Comparison of ENCODE assay signal across 8 mouse cellular contexts in genomic region chr9:15306398-15307119, GRCm38 (mm10). TPM values are rescaled to one million over a fixed set of nuclear protein-coding genes. Genes with fewer than 3 reads are reported as not detected.
DNase-seq lines count a peak whose midpoint lies in the region; ATAC-seq and TF ChIP-seq lines count a peak whose summit lies in the region.

TSS of gene 4931406C07Rik (minus strand) at chr9:15306448.

- peak; percentile 74 for ATAC-seq in kidney, embryonic 16.5 days (ENCODE audit: low FRiP score, low TSS enrichment)
- peak; percentile 66 for ATAC-seq in heart, postnatal 0 days (ENCODE audit: insufficient read depth, low read depth)
- ATAC-seq in limb, embryonic 12.5 days (ENCODE audit: insufficient number of reproducible peaks, insufficient read depth, low FRiP score, low TSS enrichment, low read depth) = peak; percentile 84

- TF ChIP-seq EP300 in ES-Bruce4 (IDR thresholded peaks at IDR 0.05; ENCODE audit: insufficient read depth, low read depth, low read length) = no peak
- no peak; the same call in 1 of the 2 replicates for TF ChIP-seq EP300 in heart, postnatal 0 days (IDR thresholded peaks at IDR 0.05; ENCODE audit: low read depth)

- peaks cover 22% of the 10 kb centered on the region for H3K36me3 ChIP-seq in kidney, embryonic 16.5 days (ENCODE audit: insufficient read depth, low read length)
- H3K36me3 ChIP-seq in ES-Bruce4 (ENCODE audit: control insufficient read depth, insufficient read depth, low read length, poor library complexity, severe bottlenecking) = peaks cover 46% of the 10 kb centered on the region
- H3K36me3 ChIP-seq in heart, postnatal 0 days (replicated peaks; ENCODE audit: control insufficient read depth, insufficient read depth, low read length) = peaks cover 31% of the 10 kb centered on the region
- peaks cover 41% of the 10 kb centered on the region for H3K36me3 ChIP-seq in limb, embryonic 12.5 days

- peak within 1 kb of the TSS; percentile 93 for H3K27ac ChIP-seq in kidney, embryonic 16.5 days (ENCODE audit: low read length)
- H3K27ac ChIP-seq in ES-Bruce4 (ENCODE audit: insufficient read depth, low read length) = peak within 1 kb of the TSS; percentile 73
- peak within 1 kb of the TSS; percentile 84 for H3K27ac ChIP-seq in cortical plate, adult 2 months (ENCODE audit: insufficient read depth, low read length)
- H3K27ac ChIP-seq in heart, postnatal 0 days (ENCODE audit: low read depth) = peak within 1 kb of the TSS; percentile 93
- H3K27ac ChIP-seq in limb, embryonic 12.5 days = peak within 1 kb of the TSS; percentile 97

- H3K4me2 ChIP-seq in kidney, embryonic 16.5 days (replicated peaks; ENCODE audit: low read depth, low read length) = peak within 1 kb of the TSS; percentile 69
- peak within 1 kb of the TSS; percentile 77 for H3K4me2 ChIP-seq in heart, postnatal 0 days (ENCODE audit: low read depth, low read length)
- peak within 1 kb of the TSS; percentile 73 for H3K4me2 ChIP-seq in limb, embryonic 12.5 days

- DNase-seq in kidney, adult 9 months = no peak
- DNase-seq in heart, postnatal 0 days (ENCODE audit: low spot score) = peak; percentile 33
- DNase-seq in retina, postnatal 1 day = peak; percentile 17
- no peak for DNase-seq in spleen, postnatal 14 days (ENCODE audit: low spot score in 2 of 2)

- TF ChIP-seq POLR2A in ES-Bruce4 (IDR thresholded peaks at IDR 0.05; ENCODE audit: insufficient read depth, low read length) = no peak
- TF ChIP-seq POLR2A in cortical plate, adult 2 months (IDR thresholded peaks at IDR 0.05; ENCODE audit: extremely low read depth, insufficient read depth, low read length) = no peak

- TF ChIP-seq CTCF in ES-Bruce4 (IDR thresholded peaks at IDR 0.05; ENCODE audit: low read depth, low read length) = no peak
- TF ChIP-seq CTCF in cortical plate, adult 2 months (IDR thresholded peaks at IDR 0.05; ENCODE audit: extremely low read depth, insufficient read depth, low read length) = no peak
- TF ChIP-seq CTCF in heart, postnatal 0 days (IDR thresholded peaks at IDR 0.05; ENCODE audit: low read depth) = no peak

- peaks cover 30% of the 10 kb centered on the region for H3K4me1 ChIP-seq in kidney, embryonic 16.5 days (ENCODE audit: insufficient read depth, low read length)
- H3K4me1 ChIP-seq in ES-Bruce4 (ENCODE audit: control insufficient read depth, insufficient read depth, low read length) = no peaks in the 10 kb centered on the region
- peaks cover 3% of the 10 kb centered on the region; the same call in 1 of the 2 replicates for H3K4me1 ChIP-seq in cortical plate, adult 2 months (ENCODE audit: control insufficient read depth, insufficient read depth, low read length)
- peaks cover 36% of the 10 kb centered on the region for H3K4me1 ChIP-seq in heart, postnatal 0 days (ENCODE audit: control insufficient read depth, insufficient read depth)
- peaks cover 26% of the 10 kb centered on the region for H3K4me1 ChIP-seq in limb, embryonic 12.5 days (replicated peaks)

- H3K9me3 ChIP-seq in kidney, embryonic 16.5 days (ENCODE audit: low read length) = no peaks in the 10 kb centered on the region
- H3K9me3 ChIP-seq in ES-Bruce4 (replicated peaks; ENCODE audit: control insufficient read depth, insufficient read depth, low read length, poor library complexity, severe bottlenecking) = no peaks in the 10 kb centered on the region
- no peaks in the 10 kb centered on the region for H3K9me3 ChIP-seq in heart, postnatal 0 days (replicated peaks; ENCODE audit: control insufficient read depth, low read length)
- no peaks in the 10 kb centered on the region for H3K9me3 ChIP-seq in limb, embryonic 12.5 days

- under 1% methylated on average over 35 of the region's 35 CpGs for WGBS in kidney, embryonic 16.5 days
- under 1% methylated on average over 35 of the region's 35 CpGs for WGBS in heart, postnatal 0 days
- under 1% methylated on average over 35 of the region's 35 CpGs for WGBS in limb, embryonic 12.5 days

- peak within 1 kb of the TSS; percentile 99 for H3K9ac ChIP-seq in kidney, embryonic 16.5 days (replicated peaks; ENCODE audit: low read length)
- H3K9ac ChIP-seq in ES-Bruce4 (ENCODE audit: low read depth, poor library complexity, severe bottlenecking) = peak within 1 kb of the TSS; percentile 92
- H3K9ac ChIP-seq in heart, postnatal 0 days (replicated peaks; ENCODE audit: low read depth, low read length) = peak within 1 kb of the TSS; percentile 93
- peak within 1 kb of the TSS; percentile 96 for H3K9ac ChIP-seq in limb, embryonic 12.5 days (replicated peaks)

- peak within 1 kb of the TSS; percentile 97 for H3K4me3 ChIP-seq in kidney, embryonic 16.5 days (ENCODE audit: low read length)
- H3K4me3 ChIP-seq in ES-Bruce4 (ENCODE audit: low read depth, low read length) = peak within 1 kb of the TSS; percentile 96
- H3K4me3 ChIP-seq in cortical plate, adult 2 months (ENCODE audit: insufficient read depth, low read length) = peak within 1 kb of the TSS; percentile 82
- peak within 1 kb of the TSS; percentile 85 for H3K4me3 ChIP-seq in heart, postnatal 0 days (ENCODE audit: low read depth, low read length)
- H3K4me3 ChIP-seq in limb, embryonic 12.5 days (replicated peaks) = peak within 1 kb of the TSS; percentile 80

- no peaks in the 10 kb centered on the region for H3K27me3 ChIP-seq in kidney, embryonic 16.5 days (ENCODE audit: insufficient read depth, low read length)
- no peaks in the 10 kb centered on the region for H3K27me3 ChIP-seq in ES-Bruce4 (ENCODE audit: control insufficient read depth, insufficient read depth, low read length, poor library complexity, severe bottlenecking)
- H3K27me3 ChIP-seq in heart, postnatal 0 days (ENCODE audit: control insufficient read depth, insufficient read depth, low read length) = no peaks in the 10 kb centered on the region
- no peaks in the 10 kb centered on the region for H3K27me3 ChIP-seq in limb, embryonic 12.5 days

RNA-seq across cellular contexts. Expression of gene 4931406C07Rik, which starts in this region (rescaled TPM):
- polyA plus RNA-seq in kidney, embryonic 16.5 days (2015; fragmentation: Nextera tagmentation; extraction: Ambion mirVana) = 26.8 and 29.4 TPM in 2 replicates
- 24.9 and 26.6 TPM in 2 replicates for polyA plus RNA-seq in ES-Bruce4 (2011; ENCODE audit: insufficient read depth, insufficient read length, low read depth, missing spikeins)
- 28.9 and 30.6 TPM in 2 replicates for polyA plus RNA-seq in cortical plate, adult 2 months (2012; rRNA removed)
- 1.6 and 6.6 TPM in 2 replicates for total RNA-seq in heart, postnatal 0 days (2014; rRNA removed; ENCODE audit: low replicate concordance)
- 6.4 and 6.8 TPM in 2 replicates for polyA plus RNA-seq in heart, postnatal 0 days (2015; fragmentation: Nextera tagmentation; extraction: Ambion mirVana)
- polyA plus RNA-seq in limb, embryonic 12.5 days (2016; fragmentation: Nextera tagmentation; extraction: Ambion mirVana) = 8.4 and 10.3 TPM in 2 replicates

Comparison
In these comparisons a context has a peak if more than half of its experiments do, and no peak if none do; other contexts are left out.
1. DNase-seq: peak in heart, postnatal 0 days (single experiment) and retina, postnatal 1 day (single experiment); none in kidney, adult 9 months (single experiment) and spleen, postnatal 14 days (0 of 2).
2. Peak in every context shown above with its lines, with median percentiles within 50 percentile points of each other: ATAC-seq, H3K27ac ChIP-seq, H3K4me2 ChIP-seq, H3K4me3 ChIP-seq and H3K9ac ChIP-seq.